Mouse (Mus musculus): ENCODE results near the gene Arf1. TPM values are rescaled to one million over a fixed set of nuclear protein-coding genes. Genes with fewer than 3 reads are reported as not detected.

The Arf1 gene
- polyA plus RNA-seq, 1 experiment from 2014 or later, result 557 TPM

DNA sequence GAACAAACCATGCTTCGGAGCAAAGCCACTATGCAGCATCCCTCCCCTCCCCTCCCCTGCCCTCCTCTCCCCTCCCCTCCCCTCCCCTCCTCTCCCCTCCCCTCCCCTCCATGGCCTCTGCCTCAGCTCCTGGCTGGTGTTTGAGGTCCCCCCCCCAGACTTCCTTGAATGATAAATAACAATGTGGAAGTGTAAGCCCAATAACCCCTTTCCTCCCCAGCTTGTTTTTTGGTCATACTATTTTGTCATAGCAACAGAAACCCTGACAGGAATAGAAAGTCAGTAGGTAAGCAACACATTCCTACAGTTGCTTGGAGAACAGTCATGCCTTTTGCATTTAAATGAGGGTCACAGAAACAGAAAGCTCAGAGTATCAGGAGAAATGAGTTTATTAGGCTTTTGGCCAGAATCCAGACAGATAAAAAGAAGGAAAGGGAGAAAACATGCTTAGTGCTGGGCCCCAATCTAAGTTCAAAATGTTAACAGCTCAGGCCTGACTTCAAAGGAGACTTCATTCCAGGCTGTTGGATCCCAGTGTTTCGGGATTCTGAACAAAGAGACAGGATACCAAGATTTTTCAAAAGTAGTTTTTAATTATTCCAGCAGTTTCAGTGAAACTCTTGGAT lies 62.3 kb downstream of the Arf1 start:
- 36% methylated on average over 2 of the region's 2 CpGs for WGBS
- no peak overlapping the region for H3K9ac ChIP-seq (ENCODE audit: low read length)
- peak overlapping the region in 1 of 2 experiments; percentile 43; a peak in 2 of 4 replicates for H3K27ac ChIP-seq (replicated peaks in 1 of 2; ENCODE audit: control insufficient read depth in 1 of 2, insufficient read depth in 1 of 2, low read depth in 2 of 2, low read length in 2 of 2)
- ATAC-seq (ENCODE audit: insufficient number of reproducible peaks, insufficient read depth, low FRiP score, low read depth), result no peak
- no peak overlapping the region for H3K4me2 ChIP-seq (ENCODE audit: low read length)
- peaks cover 12 to 38% of the 10 kb centered on the region in 2 experiments for H3K4me1 ChIP-seq (ENCODE audit: control insufficient read depth in 2 of 2, insufficient read depth in 2 of 2, low read length in 2 of 2)
- H3K36me3 ChIP-seq (ENCODE audit: control insufficient read depth, insufficient read depth, low read length), result no peaks in the 10 kb centered on the region
- H3K4me3 ChIP-seq (ENCODE audit: control insufficient read depth in 1 of 2, insufficient read depth in 1 of 2, low read depth in 1 of 2, low read length in 2 of 2), result no peak overlapping the region
- H3K9me3 ChIP-seq (ENCODE audit: control insufficient read depth, low read length), result no peaks in the 10 kb centered on the region
- no peaks in the 10 kb centered on the region for H3K27me3 ChIP-seq (ENCODE audit: control insufficient read depth, insufficient read depth, low read length)

DNA sequence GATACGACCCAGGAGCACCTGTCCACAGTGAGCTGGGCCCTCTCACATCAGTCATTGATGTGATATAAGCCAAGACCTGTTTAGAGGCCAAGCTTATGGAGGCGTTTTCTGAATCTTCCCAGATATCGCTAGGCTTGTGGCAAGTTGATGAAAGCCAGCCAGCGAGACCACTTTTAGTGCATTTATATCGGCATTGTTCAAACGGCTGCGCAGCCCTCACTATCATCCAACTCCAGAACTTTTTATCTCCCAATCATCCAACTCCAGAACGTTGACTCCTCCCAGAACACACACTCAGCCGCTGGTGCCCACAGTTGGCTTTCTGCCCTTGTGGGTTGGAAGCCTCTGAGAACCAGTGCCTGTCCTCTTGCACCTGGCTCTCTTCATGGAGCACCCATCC lies 63.7 kb downstream of the Arf1 start:
- Histone ChIP-seq H3K27ac (replicated peaks in 1 of 2; ENCODE audit: control insufficient read depth in 1 of 2, insufficient read depth in 1 of 2, low read depth in 2 of 2, low read length in 2 of 2) (peak overlapping the region; percentile 98 to 99; a peak in 3 of 4 replicates), H3K9me3 (ENCODE audit: control insufficient read depth, low read length) (no peaks in the 10 kb centered on the region), H3K4me3 (ENCODE audit: control insufficient read depth in 1 of 2, insufficient read depth in 1 of 2, low read depth in 1 of 2, low read length in 2 of 2) (peak overlapping the region in 1 of 2 experiments; percentile 70; a peak in 1 of 4 replicates), H3K4me1 (ENCODE audit: control insufficient read depth in 2 of 2, insufficient read depth in 2 of 2, low read length in 2 of 2) (peaks cover 7 to 30% of the 10 kb centered on the region in 2 experiments; a peak in 3 of 4 replicates), H3K4me2 (ENCODE audit: low read length) (peak overlapping the region; percentile 86), H3K27me3 (ENCODE audit: control insufficient read depth, insufficient read depth, low read length) (no peaks in the 10 kb centered on the region), H3K36me3 (ENCODE audit: control insufficient read depth, insufficient read depth, low read length) (no peaks in the 10 kb centered on the region; the same call in 1 of the 2 replicates), H3K9ac (ENCODE audit: low read length) (peak overlapping the region; percentile 87; the same call in 1 of the 2 replicates)
- no peak for ATAC-seq (ENCODE audit: insufficient number of reproducible peaks, insufficient read depth, low FRiP score, low read depth)
- WGBS, result 43% methylated on average over 9 of the region's 9 CpGs

DNA sequence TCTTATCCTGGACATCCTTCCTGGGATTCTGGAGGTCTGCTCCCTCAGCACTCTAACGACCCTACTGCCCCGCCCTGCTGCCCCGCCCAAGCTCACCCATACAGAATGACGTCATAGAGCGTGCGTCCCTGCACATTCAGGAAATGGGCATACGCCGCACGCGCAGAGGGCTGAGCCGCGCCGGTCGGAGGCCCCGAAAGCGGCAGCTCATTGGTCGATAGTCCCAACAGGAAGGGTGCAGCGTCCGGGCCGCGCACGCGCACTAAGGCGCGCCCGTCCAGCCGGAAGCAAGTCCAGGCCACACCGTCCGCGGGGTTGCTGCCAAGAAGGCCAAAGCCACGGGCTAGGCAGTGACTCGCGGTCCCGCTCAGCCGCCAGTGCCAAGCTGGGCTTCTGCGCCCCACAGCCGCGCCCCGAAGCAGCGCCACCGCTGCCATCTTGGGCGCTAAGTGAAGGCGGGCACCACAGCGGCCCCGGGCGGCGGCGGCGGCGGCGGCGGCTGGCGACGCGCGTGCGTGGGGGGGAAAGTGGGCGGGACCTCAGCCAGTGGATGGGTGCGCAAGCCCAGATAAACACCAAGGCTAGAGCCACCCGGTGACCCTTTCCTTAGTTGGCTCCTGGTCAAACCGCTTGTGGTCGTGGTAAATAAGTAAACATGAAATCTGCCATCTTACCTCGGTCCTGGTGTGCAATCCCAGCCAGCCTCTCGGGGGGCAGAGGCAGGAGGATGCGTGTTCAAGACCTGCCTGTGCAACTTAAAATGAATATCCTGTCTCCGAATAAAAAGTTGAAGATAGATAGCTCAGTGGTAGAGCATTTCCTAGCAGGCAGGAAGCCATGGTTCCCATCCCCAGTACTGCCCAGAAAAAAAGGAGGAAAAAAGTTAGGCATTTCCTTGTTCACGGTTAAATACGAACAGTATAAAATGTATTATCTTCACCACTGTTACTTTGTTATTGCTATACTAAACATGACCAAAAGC lies 64.5 kb downstream of the Arf1 start, which contains the start of gene Iba57:
Iba57 (minus strand) TSS at position 485 of the 982 bp plus-strand sequence.
- Histone ChIP-seq H3K9me3 (ENCODE audit: control insufficient read depth, low read length) (no peaks in the 10 kb centered on the region), H3K27me3 (ENCODE audit: control insufficient read depth, insufficient read depth, low read length) (no peaks in the 10 kb centered on the region), H3K4me2 (ENCODE audit: low read length) (peak within 1 kb of the TSS; percentile 86), H3K4me3 (ENCODE audit: control insufficient read depth in 1 of 2, insufficient read depth in 1 of 2, low read depth in 1 of 2, low read length in 2 of 2) (peak within 1 kb of the TSS; percentile 70 to 78), H3K36me3 (ENCODE audit: control insufficient read depth, insufficient read depth, low read length) (peaks cover 6% of the 10 kb centered on the region), H3K4me1 (ENCODE audit: control insufficient read depth in 2 of 2, insufficient read depth in 2 of 2, low read length in 2 of 2) (peaks cover 7 to 30% of the 10 kb centered on the region in 2 experiments; a peak in 3 of 4 replicates), H3K9ac (ENCODE audit: low read length) (peak within 1 kb of the TSS; percentile 87), H3K27ac (replicated peaks in 1 of 2; ENCODE audit: control insufficient read depth in 1 of 2, insufficient read depth in 1 of 2, low read depth in 2 of 2, low read length in 2 of 2) (peak within 1 kb of the TSS; percentile 98 to 99)
- WGBS, result 2% methylated on average over 68 of the region's 68 CpGs
- ATAC-seq (ENCODE audit: insufficient number of reproducible peaks, insufficient read depth, low FRiP score, low read depth), result peak; percentile 96

DNA sequence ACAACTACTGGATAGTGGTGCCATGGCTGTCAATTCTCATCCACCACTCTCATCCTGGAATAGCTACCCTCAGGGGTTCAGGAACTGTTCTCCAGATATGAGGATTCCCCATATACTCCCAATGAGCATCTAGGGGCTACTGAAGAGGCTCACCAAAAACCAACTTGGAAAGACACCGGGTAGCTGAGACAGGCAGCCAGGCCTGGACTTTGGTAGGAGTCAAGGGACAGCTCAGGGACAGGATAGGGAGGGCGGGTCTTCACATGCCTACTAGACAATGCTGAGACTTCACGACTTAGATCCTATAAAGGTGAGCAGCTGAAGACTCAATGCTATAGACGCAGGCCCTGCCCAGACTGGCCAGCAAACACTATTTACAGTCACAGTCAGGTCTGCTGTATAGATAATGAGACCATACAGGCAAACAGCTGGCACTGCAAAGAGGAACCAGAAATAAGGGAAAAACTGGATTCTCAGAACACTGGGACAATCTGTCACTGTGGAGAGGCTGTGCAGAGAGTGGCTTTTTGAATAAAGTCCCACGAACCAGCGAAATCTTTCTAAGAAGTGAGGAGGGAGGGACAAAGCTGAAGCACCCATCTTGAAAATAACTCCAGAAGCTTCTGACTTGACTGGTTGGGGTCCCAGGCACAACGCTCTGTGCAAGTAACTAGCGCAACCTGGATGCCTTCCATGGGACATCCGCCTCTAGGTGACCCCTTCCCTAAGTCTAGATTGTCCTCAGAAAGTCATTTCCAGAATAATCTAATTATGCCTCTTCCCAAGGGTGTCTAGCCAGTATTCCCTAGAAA lies 65.4 kb downstream of the Arf1 start:
- Histone ChIP-seq H3K4me2 (ENCODE audit: low read length) (peak overlapping the region; percentile 86), H3K4me1 (ENCODE audit: control insufficient read depth in 2 of 2, insufficient read depth in 2 of 2, low read length in 2 of 2) (peaks cover 7 to 30% of the 10 kb centered on the region in 2 experiments; a peak in 3 of 4 replicates), H3K4me3 (ENCODE audit: control insufficient read depth in 1 of 2, insufficient read depth in 1 of 2, low read depth in 1 of 2, low read length in 2 of 2) (peak overlapping the region; percentile 29 to 70), H3K27ac (replicated peaks in 1 of 2; ENCODE audit: control insufficient read depth in 1 of 2, insufficient read depth in 1 of 2, low read depth in 2 of 2, low read length in 2 of 2) (peak overlapping the region; percentile 74 to 99), H3K9me3 (ENCODE audit: control insufficient read depth, low read length) (no peaks in the 10 kb centered on the region), H3K27me3 (ENCODE audit: control insufficient read depth, insufficient read depth, low read length) (no peaks in the 10 kb centered on the region), H3K9ac (ENCODE audit: low read length) (peak overlapping the region; percentile 75), H3K36me3 (ENCODE audit: control insufficient read depth, insufficient read depth, low read length) (peaks cover 15% of the 10 kb centered on the region)
- WGBS, result 60% methylated on average over 9 of the region's 9 CpGs
- ATAC-seq (ENCODE audit: insufficient number of reproducible peaks, insufficient read depth, low FRiP score, low read depth), result no peak

Other genes with a start within 250 kb of the Arf1 start
- 69.1 and 69.4 TPM in 2 replicates for gene Obscn, start 91.9 kb downstream of the Arf1 start, polyA plus RNA-seq (2014; fragmentation: Nextera tagmentation; extraction: Ambion mirVana)
- 4.6 and 4.9 TPM in 2 replicates for gene Iba57, start 64.5 kb downstream of the Arf1 start, polyA plus RNA-seq (2014; fragmentation: Nextera tagmentation; extraction: Ambion mirVana)
- gene Gjc2, start 45.1 kb downstream of the Arf1 start, polyA plus RNA-seq (2014; fragmentation: Nextera tagmentation; extraction: Ambion mirVana), result 0.23 and 0.39 TPM in 2 replicates
- gene Guk1, start 36.1 kb downstream of the Arf1 start, polyA plus RNA-seq (2014; fragmentation: Nextera tagmentation; extraction: Ambion mirVana), result 133 and 136 TPM in 2 replicates
- 131 and 133 TPM in 2 replicates for gene Mrpl55, start 25.8 kb downstream of the Arf1 start, polyA plus RNA-seq (2014; fragmentation: Nextera tagmentation; extraction: Ambion mirVana)
- gene 2310033P09Rik, start 19.9 kb downstream of the Arf1 start, polyA plus RNA-seq (2014; fragmentation: Nextera tagmentation; extraction: Ambion mirVana), result 20.0 and 22.1 TPM in 2 replicates
- gene Wnt3a, start 62.5 kb upstream of the Arf1 start, polyA plus RNA-seq (2014; fragmentation: Nextera tagmentation; extraction: Ambion mirVana), result not detected in 2 replicates
- gene Wnt9a, start 78.7 kb upstream of the Arf1 start, polyA plus RNA-seq (2014; fragmentation: Nextera tagmentation; extraction: Ambion mirVana), result 0.97 and 1.2 TPM in 2 replicates
- not detected in 2 replicates for gene Prss38, start 147.4 kb upstream of the Arf1 start, polyA plus RNA-seq (2014; fragmentation: Nextera tagmentation; extraction: Ambion mirVana)
- gene Jmjd4, start 221.8 kb upstream of the Arf1 start, polyA plus RNA-seq (2014; fragmentation: Nextera tagmentation; extraction: Ambion mirVana), result 10.8 and 11.4 TPM in 2 replicates
- 93.8 and 98.8 TPM in 2 replicates for gene Snap47, start 222.9 kb upstream of the Arf1 start, polyA plus RNA-seq (2014; fragmentation: Nextera tagmentation; extraction: Ambion mirVana)
- 7.6 and 7.9 TPM in 2 replicates for gene Zfp867, start 244.2 kb upstream of the Arf1 start, polyA plus RNA-seq (2014; fragmentation: Nextera tagmentation; extraction: Ambion mirVana)

Data from heart, embryonic 14.5 days (tissue).